Mouse (Mus musculus): ENCODE measurements around the gene Phf20. TPM values are rescaled to one million over a fixed set of nuclear protein-coding genes. Genes with fewer than 3 reads are reported as not detected.
"Not testable (repeated sequence)": the region's sequence is repeated elsewhere in the genome, so short reads cannot be mapped to it uniquely, and the experiment has no call there.

Phf20 gene
- total RNA-seq, 4 experiments from 2014 or later, result 44.2 to 79.9 (median 57.6) TPM

GRCm38 (mm10) chr2:156199944-156200343 lies 3.7 kb downstream of the Phf20 start:
- DNase-seq, result no peak

- no peak for DNase-seq
Measured at GRCm38 (mm10) chr2:156201486-156201885, 5.2 kb downstream of the Phf20 start.

- peak; percentile 73 for DNase-seq
Measured at GRCm38 (mm10) chr2:156202848-156203437, 6.7 kb downstream of the Phf20 start.

GRCm38 (mm10) chr2:156203917-156204316 lies 7.7 kb downstream of the Phf20 start:
- DNase-seq, result no peak

GRCm38 (mm10) chr2:156217786-156218185 lies 21.5 kb downstream of the Phf20 start:
- DNase-seq, result no peak

GRCm38 (mm10) chr2:156222100-156222499 lies 25.8 kb downstream of the Phf20 start:
- DNase-seq, result no peak

- DNase-seq, result no peak
Measured at GRCm38 (mm10) chr2:156224043-156224442, 27.8 kb downstream of the Phf20 start.

- no peak for DNase-seq
Measured at GRCm38 (mm10) chr2:156227689-156228088, 31.4 kb downstream of the Phf20 start.

GRCm38 (mm10) chr2:156229171-156229570 lies 32.9 kb downstream of the Phf20 start:
- DNase-seq, result no peak

GRCm38 (mm10) chr2:156231340-156231739 lies 35.1 kb downstream of the Phf20 start:
- no peak for DNase-seq

GRCm38 (mm10) chr2:156233275-156233948 lies 37.1 kb downstream of the Phf20 start:
- no peak for DNase-seq

- not testable (repeated sequence) for DNase-seq
Measured at GRCm38 (mm10) chr2:156234016-156234415, 37.8 kb downstream of the Phf20 start.

GRCm38 (mm10) chr2:156235847-156236246 lies 39.6 kb downstream of the Phf20 start:
- peak; percentile 36 for DNase-seq

GRCm38 (mm10) chr2:156241662-156242061 lies 45.4 kb downstream of the Phf20 start:
- no peak for DNase-seq

- DNase-seq, result no peak
Measured at GRCm38 (mm10) chr2:156243011-156243410, 46.7 kb downstream of the Phf20 start.

GRCm38 (mm10) chr2:156247599-156247998 lies 51.3 kb downstream of the Phf20 start:
- no peak for DNase-seq

GRCm38 (mm10) chr2:156250761-156251160 lies 54.5 kb downstream of the Phf20 start:
- DNase-seq, result no peak

- DNase-seq, result no peak
Measured at GRCm38 (mm10) chr2:156251291-156251690, 55.0 kb downstream of the Phf20 start.

GRCm38 (mm10) chr2:156257051-156257450 lies 60.8 kb downstream of the Phf20 start:
- peak; percentile 29 for DNase-seq

- DNase-seq, result peak; percentile 34
Measured at GRCm38 (mm10) chr2:156257922-156258761, 61.9 kb downstream of the Phf20 start.

- DNase-seq, result no peak
Measured at GRCm38 (mm10) chr2:156260968-156261367, 64.7 kb downstream of the Phf20 start.

GRCm38 (mm10) chr2:156263204-156263893 lies 67.1 kb downstream of the Phf20 start:
- no peak for DNase-seq

- DNase-seq, result no peak
Measured at GRCm38 (mm10) chr2:156267636-156268035, 71.4 kb downstream of the Phf20 start.
